10 mouse cellular contexts compared by ENCODE assay signal in the genomic region with DNA sequence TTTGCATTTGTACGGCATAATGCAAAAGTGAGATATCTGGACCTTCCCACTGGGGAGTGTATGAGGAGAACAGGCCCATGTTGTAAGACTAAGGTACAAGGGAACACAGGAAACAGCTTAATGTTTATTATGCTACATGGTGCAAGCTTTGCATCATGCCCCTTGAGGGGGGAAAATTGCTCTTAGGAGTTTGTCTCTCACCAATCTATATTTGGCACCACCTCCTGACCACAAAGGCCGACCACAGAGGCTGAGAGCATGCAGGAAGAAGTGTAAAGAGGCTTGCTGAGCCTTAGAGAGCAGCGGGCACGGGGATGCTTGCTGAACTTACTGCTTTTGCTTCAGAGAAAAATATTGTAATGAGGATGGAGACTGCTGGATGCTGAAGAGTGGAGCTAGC. TPM values are rescaled to one million over a fixed set of nuclear protein-coding genes. Genes with fewer than 3 reads are reported as not detected.
DNase-seq lines count a peak whose midpoint lies in the region; ATAC-seq lines count a peak whose summit lies in the region.
"Had no signal": no experiment of that assay in that cellular context is flagged by ENCODE, and none has a peak within 500 bp of the region (broad histone marks: within the 10 kb centered on the region; RNA-seq: fewer than 3 reads in every experiment).

No protein-coding gene starts in this region.

- no peak overlapping the region for H3K4me3 ChIP-seq in forebrain, embryonic 11.5 days (ENCODE audit: low read depth, low read length)
- H3K4me3 ChIP-seq: heart, embryonic 15.5 days had no signal

- DNase-seq in A20 (ENCODE audit: low read depth, low spot score) = peak; percentile 67
- DNase-seq in CD4-positive helper T cell, adult 2 months (ENCODE audit: low read depth, low spot score) = peak; percentile 80
- DNase-seq in splenic B cell, adult 2 months (ENCODE audit: low read depth, low spot score) = peak; percentile 52
- no peak for DNase-seq in forebrain, embryonic 11.5 days (ENCODE audit: low spot score)
- DNase-seq in cerebellum, adult 11-12 months = no peak
- DNase-seq in ovary, postnatal 10 days (ENCODE audit: low spot score) = no peak
- DNase-seq: left cerebral cortex, postnatal 4 days; lung, embryonic 14.5 days had no signal

- H3K4me2 ChIP-seq in forebrain, embryonic 11.5 days (ENCODE audit: low read depth, low read length, severe bottlenecking) = no peak overlapping the region
- H3K4me2 ChIP-seq: heart, embryonic 15.5 days; lung, embryonic 14.5 days had no signal

- no peak overlapping the region for H3K27ac ChIP-seq in forebrain, embryonic 11.5 days (ENCODE audit: low read depth, low read length)
- H3K27ac ChIP-seq: heart, embryonic 15.5 days had no signal

- no peaks in the 10 kb centered on the region for H3K27me3 ChIP-seq in splenic B cell, adult 2 months (ENCODE audit: control insufficient read depth, insufficient read depth, low read length, poor library complexity, severe bottlenecking)
- peaks cover 10% of the 10 kb centered on the region for H3K27me3 ChIP-seq in forebrain, embryonic 11.5 days (ENCODE audit: control insufficient read depth, insufficient read depth, low read length)
- H3K27me3 ChIP-seq: heart, embryonic 15.5 days had no signal

- 83% methylated on average over 4 of the region's 4 CpGs for WGBS in forebrain, embryonic 11.5 days

- H3K9ac ChIP-seq in forebrain, embryonic 11.5 days (ENCODE audit: low read length) = no peak overlapping the region
- H3K9ac ChIP-seq: heart, embryonic 15.5 days; lung, embryonic 14.5 days had no signal

- no peaks in the 10 kb centered on the region for H3K9me3 ChIP-seq in forebrain, embryonic 11.5 days (ENCODE audit: control insufficient read depth, low read length)
- H3K9me3 ChIP-seq: heart, embryonic 15.5 days had no signal

- H3K36me3 ChIP-seq in splenic B cell, adult 2 months (ENCODE audit: control insufficient read depth, insufficient read depth, low read length, poor library complexity, severe bottlenecking) = peaks cover 3% of the 10 kb centered on the region; the same call in 1 of the 2 replicates
- no peaks in the 10 kb centered on the region for H3K36me3 ChIP-seq in forebrain, embryonic 11.5 days (ENCODE audit: control insufficient read depth, insufficient read depth, low read length)

- peak; percentile 72 for ATAC-seq in granulocyte monocyte progenitor cell, adult 5-6 weeks (replicated peaks; ENCODE audit: poor library complexity, severe bottlenecking)
- ATAC-seq in forebrain, embryonic 11.5 days (replicated peaks; ENCODE audit: low FRiP score) = no peak

- peaks cover under 1% of the 10 kb centered on the region; the same call in 1 of the 2 replicates for H3K4me1 ChIP-seq in forebrain, embryonic 11.5 days (replicated peaks; ENCODE audit: control insufficient read depth, insufficient read depth, low read length)

RNA-seq across cellular contexts. Expression of gene Rnf213, which starts 8.0 kb away (rescaled TPM):
- 57.7 and 58.1 TPM in 2 replicates for total RNA-seq in granulocyte monocyte progenitor cell, adult 5-6 weeks (2014; fragmentation: Nextera tagmentation)
- total RNA-seq in granulocyte monocyte progenitor cell, adult 5-6 weeks (2017) = 40.5 and 45.5 TPM in 2 replicates
- polyA plus RNA-seq in forebrain, embryonic 11.5 days (2014; fragmentation: Nextera tagmentation; extraction: Ambion mirVana) = 1.8 and 2.1 TPM in 2 replicates

RNA-seq across cellular contexts. Expression of gene Slc26a11, which starts 29.5 kb away (rescaled TPM):
- total RNA-seq in granulocyte monocyte progenitor cell, adult 5-6 weeks (2014; fragmentation: Nextera tagmentation) = 1.1 TPM in 1 of 2 replicates, not detected in the other
- total RNA-seq in granulocyte monocyte progenitor cell, adult 5-6 weeks (2017) = 0.21 and 0.43 TPM in 2 replicates
- 7.2 and 7.9 TPM in 2 replicates for polyA plus RNA-seq in forebrain, embryonic 11.5 days (2014; fragmentation: Nextera tagmentation; extraction: Ambion mirVana)

RNA-seq across cellular contexts. Expression of gene Sgsh, which starts 29.6 kb away (rescaled TPM):
- 4.3 and 5.2 TPM in 2 replicates for total RNA-seq in granulocyte monocyte progenitor cell, adult 5-6 weeks (2014; fragmentation: Nextera tagmentation)
- total RNA-seq in granulocyte monocyte progenitor cell, adult 5-6 weeks (2017) = 2.7 and 4.1 TPM in 2 replicates
- polyA plus RNA-seq in forebrain, embryonic 11.5 days (2014; fragmentation: Nextera tagmentation; extraction: Ambion mirVana) = 6.6 and 7.3 TPM in 2 replicates

Comparison
In these comparisons a context has a peak if more than half of its experiments do, and no peak if none do; other contexts are left out.
1. DNase-seq: peak in A20 (single experiment), CD4-positive helper T cell, adult 2 months (single experiment) and splenic B cell, adult 2 months (single experiment); none in forebrain, embryonic 11.5 days (single experiment), cerebellum, adult 11-12 months (single experiment) and ovary, postnatal 10 days (single experiment).